Mouse (Mus musculus) embryo, embryonic 9.5 days (tissue): ENCODE measurements at regions not wholly inside any gene's neighbourhood (a gene's known extent, or its start where the extent isn't known, plus 50 kb on each side); places are given as distances from the start of the nearest gene placed in this dataset.
A peak's percentile ranks its signal among the peaks of the same experiment; 100 is the strongest.

Source experiments
- DNase-seq: peaks from one replicate; pipeline ENCODE4 v3.0.0-alpha.2; 2017; ENCODE audit errors: extremely low spot score

DNA sequence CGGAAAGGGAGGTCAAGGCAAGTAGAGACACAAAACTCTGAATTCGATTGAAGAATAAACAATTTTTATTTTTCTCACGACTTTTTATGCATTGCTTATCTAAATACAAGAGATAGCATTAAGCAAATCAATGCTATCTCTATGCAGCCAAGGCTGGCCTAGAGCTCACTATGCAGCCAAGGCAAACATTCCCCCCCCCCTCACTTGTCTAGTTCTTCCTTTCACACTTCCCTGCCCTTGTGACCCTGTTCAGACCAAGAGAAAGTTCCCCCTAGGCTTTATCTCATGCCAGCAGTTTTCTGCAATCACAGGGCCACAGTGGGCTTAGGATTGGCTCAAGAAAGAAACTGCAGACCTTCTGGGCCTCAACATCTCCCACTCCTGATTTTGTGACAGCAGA lies 417.9 kb upstream of the Rag2 start:
- no peak for DNase-seq

- no peak for DNase-seq
Measured at GRCm38 (mm10) chr2:101209136-101209535, 415.4 kb upstream of the Rag2 start.

- no peak for DNase-seq
Measured at GRCm38 (mm10) chr2:101220759-101221158, 403.8 kb upstream of the Rag2 start.

GRCm38 (mm10) chr2:101242983-101243382 lies 381.5 kb upstream of the Rag2 start:
- no peak for DNase-seq

DNA sequence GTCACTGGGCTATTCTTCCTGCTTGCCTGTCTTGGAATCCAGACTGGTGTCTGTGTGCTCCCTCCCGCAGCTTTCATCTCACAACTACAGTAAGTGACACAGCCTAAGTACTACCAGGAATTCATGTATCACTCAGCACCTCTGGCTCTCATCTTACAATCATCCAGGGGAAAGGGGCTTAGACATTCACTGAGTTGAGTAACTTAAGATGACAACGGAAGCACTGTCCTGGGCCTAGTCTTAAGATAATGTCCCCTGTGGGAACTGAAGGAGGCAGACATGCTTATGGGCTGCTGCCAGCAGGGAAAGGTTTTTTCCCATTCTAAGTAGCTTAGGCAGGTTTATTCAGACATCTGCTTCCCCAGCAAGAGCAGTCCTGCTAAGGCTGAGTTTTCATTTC lies 377.4 kb upstream of the Rag2 start:
- DNase-seq = peak; percentile 3

- DNase-seq = no peak
Measured at GRCm38 (mm10) chr2:101252228-101252627, 372.3 kb upstream of the Rag2 start.

DNA sequence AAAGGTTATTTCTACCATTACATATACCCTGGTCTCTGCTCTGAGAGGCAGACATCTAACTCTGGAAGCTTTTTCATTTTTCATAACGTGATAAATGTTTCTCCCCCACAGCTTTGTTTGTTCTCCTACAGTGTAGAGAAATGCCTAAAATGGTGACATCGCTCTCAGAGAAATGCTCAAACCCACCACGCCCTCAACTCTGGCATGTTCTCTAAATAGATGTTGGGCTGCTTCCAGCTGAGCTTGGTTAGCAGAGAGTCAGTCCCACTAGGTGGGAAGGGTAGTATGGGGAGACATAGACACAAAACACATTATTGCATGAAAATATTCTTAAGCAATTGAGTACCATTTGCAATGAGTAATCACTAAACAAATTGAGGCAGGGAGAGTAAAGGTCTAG lies 368.1 kb upstream of the Rag2 start:
- no peak for DNase-seq

GRCm38 (mm10) chr2:101263934-101264333 lies 360.6 kb upstream of the Rag2 start:
- DNase-seq = no peak

DNA sequence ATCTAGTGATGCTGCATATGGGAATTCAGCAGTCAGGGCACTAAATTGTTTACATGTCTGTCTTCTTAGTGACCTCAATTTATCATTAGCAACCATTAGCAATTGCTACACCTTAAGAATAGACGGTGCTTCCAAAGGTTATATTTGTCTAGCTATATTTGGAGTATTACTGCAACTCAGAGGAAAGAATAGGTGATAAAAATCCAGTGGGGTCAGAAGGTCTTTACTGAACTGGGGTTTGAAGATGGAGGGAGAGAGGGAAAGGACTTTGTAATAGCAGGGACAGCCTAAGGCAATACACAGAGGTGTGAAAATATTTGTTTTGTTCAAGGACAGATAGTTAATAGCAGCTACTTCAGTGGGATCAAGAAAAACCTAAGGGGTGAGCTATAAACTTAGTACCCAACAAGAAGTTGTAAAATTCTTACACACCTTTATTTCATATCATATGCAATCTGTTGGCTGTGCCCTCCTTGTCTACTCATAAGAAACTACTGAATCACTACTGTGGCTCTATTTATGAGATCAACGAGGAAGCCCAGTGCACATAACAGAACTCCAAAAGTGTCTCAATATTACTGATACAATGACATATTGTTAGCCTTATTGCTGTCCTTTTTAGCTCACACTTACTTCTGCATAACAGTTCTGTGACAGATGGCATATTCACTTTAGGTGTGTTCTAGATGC lies 357.7 kb upstream of the Rag2 start:
- no peak for DNase-seq

DNA sequence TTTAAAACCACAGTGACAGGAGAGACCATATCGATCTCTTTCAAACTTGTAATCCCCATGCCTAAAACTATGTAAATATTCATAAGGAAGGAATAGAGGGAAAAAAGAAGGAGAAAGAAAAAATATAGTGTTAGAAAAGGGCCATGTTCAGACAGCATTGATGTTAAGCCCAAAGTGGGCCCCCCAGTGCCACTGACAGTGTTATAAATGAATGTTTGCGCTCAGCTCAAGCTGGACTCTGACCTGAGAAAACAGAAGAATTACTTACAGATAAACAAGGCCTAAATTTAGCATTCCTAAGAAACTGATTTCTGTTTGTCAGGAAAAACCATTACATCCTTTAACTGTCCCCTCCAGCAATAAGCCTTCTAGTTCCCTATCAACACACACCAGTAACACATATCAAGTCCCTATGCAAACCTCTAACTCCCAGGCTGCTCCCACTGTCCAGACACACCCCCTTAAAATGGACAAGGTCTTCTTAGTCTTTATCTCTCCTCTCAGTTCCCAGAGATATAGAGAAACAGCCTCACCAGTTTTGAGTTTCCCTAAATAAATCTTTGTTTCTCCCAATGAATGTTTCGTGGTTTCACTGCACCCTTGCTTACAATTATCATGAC lies 350.4 kb upstream of the Rag2 start:
- no peak for DNase-seq

DNA sequence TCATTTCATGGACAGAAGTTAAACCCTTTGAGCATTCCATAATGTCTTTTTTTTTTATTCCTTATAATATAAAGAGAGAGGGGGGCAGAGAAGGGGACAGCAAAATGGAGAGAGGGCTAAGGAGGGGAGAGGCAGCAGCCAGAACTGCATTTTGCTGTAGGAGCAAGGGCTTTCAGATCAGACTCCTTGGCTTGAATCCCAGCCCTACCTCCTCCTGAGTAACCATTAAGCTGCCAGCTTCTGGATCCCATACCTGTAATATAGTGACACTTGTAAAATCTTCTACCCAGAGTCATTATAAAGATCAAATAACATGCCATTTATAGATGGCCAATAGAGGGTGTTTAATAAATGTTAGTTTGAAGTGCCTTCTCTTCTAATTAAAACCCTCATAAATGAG lies 339.6 kb upstream of the Rag2 start:
- DNase-seq = no peak

DNA sequence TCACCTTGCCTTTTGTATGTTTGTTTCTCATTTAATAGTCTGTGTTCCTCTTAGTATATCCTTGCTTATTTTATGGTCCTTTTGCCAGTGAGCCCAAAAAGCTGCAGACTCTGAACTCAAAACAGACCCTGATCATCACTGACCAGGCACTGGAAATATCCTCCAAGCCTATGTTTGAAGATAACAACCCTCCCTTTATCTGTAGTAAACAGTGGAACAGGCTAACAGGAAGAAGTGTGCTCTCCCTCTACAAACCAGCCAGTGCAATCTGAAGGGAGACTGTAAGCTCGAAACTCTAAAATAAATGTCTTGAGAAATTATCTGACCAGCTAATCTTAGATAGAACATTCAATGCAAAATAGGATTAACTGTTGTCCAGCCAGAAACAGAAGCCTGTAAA lies 336.4 kb upstream of the Rag2 start:
- DNase-seq = no peak

GRCm38 (mm10) chr2:101289168-101289567 lies 335.4 kb upstream of the Rag2 start:
- DNase-seq = peak; percentile 8

DNA sequence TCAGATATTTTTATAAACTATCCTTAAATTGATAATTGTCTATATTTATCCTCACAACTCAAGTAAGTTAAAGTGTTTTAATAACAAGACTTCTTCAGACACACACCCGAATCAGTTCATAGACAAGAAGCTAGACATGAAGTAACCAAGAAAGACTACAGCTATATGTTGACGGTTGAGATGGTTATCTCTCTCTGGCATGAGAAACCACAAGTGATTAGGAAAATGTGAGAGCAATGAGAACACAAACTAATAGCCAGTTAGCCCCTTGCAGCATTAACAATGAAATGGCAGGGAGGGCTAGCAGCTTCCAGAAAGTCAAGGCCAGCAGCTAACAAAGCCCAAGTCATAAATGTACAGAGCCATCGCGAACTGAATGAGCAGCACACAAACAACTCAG lies 333.8 kb upstream of the Rag2 start:
- no peak for DNase-seq

DNA sequence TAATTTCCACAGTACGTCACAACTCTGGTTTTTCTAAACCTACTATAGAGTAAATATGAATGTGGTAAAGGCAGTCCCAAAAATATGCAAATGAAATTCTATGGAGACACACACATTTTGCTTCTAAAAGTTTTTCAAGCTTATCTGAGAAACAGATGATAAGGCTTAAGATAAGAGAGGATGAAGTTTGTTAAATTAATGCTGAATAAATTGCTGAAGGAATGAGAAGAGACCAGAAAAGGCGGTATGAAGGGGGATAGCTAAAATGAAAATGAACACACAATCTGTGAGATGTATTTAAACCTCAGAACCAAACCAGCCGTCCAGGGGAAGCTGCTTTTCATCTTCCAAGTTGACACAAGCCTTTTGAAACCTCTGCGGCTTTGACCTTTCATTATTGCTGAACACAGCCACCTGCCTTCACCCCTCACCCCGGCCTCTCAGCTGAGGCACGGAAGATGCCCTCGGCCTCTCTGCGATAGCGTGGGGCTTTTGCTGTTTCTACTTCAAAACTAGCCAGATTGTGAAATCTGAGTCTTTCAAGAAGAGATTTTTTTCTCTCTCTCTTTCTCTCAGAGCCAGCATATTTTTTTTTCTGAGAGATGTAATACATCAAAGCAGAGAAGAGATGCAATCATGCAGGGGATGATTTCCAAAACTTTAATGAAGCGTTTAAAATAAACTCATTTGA lies 328.7 kb upstream of the Rag2 start:
- DNase-seq = no peak

GRCm38 (mm10) chr2:101296369-101296682 lies 328.2 kb upstream of the Rag2 start:
- no peak for DNase-seq

GRCm38 (mm10) chr2:101296778-101297177 lies 327.7 kb upstream of the Rag2 start:
- no peak for DNase-seq

DNA sequence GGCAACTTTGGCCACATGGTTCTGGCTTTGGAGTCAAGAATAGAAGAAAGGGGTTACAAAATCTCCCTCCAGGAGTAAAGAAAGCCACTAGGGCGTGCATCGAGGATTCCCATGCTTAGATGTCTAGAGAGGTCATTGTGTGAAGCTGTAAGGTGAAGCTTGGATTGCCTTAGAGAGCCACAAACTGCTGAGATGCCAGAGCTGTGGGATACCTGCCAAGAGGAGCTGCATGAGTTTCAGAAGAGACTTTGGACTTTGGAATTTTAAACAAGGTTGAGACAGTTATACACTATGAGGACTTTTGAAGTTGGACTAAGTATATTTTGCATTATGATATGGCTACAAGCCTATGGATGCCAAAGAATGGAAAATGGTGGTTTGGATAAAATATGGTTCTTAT lies 325.4 kb upstream of the Rag2 start:
- DNase-seq = no peak

GRCm38 (mm10) chr2:101300106-101300505 lies 324.4 kb upstream of the Rag2 start:
- no peak for DNase-seq

- DNase-seq = no peak
Measured at GRCm38 (mm10) chr2:101321286-101321914, 303.1 kb upstream of the Rag2 start.

DNA sequence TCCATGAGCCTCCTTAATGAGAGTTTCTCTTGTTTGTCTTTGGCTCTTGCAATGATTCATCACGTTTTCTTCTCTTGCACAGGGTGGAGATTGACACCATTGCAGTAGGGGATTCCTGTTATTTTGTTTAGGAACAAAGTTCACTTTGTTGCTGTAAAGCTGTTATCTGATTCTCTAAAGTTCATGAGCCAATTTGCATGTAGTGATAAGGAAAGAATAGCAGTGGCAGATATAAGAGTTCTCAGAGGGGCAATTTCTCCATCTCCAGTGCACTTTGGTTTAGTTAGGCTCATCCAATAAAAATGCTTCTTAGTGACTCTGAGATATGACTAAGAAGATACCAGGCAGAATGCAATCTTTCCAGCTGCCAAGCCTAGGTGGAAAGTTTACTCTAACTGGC lies 267.8 kb upstream of the Rag2 start:
- DNase-seq = no peak

GRCm38 (mm10) chr2:101364256-101364655 lies 260.3 kb upstream of the Rag2 start:
- peak; percentile 20 for DNase-seq

DNA sequence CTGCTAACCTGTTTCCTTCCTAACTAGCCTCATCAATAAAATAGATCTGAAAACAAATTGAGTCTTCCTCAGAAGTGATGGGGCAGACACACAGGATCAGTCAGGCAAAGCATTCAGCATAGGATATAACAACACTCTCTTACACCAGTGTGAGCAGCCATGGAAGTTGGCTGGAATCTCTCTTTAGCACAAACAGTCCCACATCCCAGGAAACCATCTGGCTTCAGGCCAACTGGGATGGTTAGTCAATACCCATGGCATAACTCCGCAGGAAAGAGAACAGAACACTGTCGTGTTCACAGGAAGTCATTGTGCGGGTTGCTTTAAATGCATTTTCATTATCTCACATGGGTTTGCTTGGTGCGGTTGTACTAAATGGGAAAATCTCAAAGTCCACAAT lies 256.2 kb upstream of the Rag2 start:
- no peak for DNase-seq
